Mouse (Mus musculus): ENCODE data around the gene Fcor.

DNA sequence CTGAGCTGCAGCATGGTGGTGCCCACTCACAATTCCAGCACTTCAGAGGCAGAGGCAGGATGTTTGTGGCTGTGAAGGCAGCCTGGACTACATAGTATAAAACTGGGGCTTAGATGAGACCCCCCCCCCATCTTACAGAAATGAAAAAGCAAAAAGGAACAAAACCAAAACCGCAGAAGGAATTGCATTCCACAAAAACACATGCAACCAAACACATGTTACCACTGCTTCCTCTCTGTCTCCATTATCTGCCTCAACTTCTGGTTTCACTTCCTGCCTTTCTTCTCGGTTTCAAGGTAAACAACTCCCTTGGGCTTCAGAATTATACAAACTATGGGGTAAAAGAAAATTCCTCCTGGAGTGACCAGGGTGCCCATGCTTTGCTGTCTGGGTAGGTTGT, 39.5 kb upstream of the Fcor start:
- TF ChIP-seq CTCF (IDR thresholded peaks at IDR 0.05; ENCODE audit: low read depth) (no peak), EP300 (IDR thresholded peaks at IDR 0.05; ENCODE audit: low read depth) (no peak)
